Mouse (Mus musculus) adrenal gland, adult 10 weeks (tissue): ENCODE data around the gene Ap5z1. TPM values are rescaled to one million over a fixed set of nuclear protein-coding genes. Genes with fewer than 3 reads are reported as not detected.

Experiments used
- polyA plus RNA-seq: library from polyadenylated mRNA; stranded (reverse); fragments of 350-450 nt; fragmentation: Illumina TruSeq; extraction: RNeasy Lipid Tissue Mini Kit (QIAGEN cat#74804); gene quantifications from one replicate; pipeline ENCODE4 v1.2.3, GENCODE M21; 2014; ENCODE audit warnings: low read depth, low replicate concordance

The Ap5z1 gene
- 0.23 TPM for polyA plus RNA-seq

GRCm38 (mm10) chr5:142463461-142464454, at the start of gene Ap5z1:
Ap5z1 (plus strand) TSS chr5:142463944.

Other genes with a start within 250 kb of the Ap5z1 start
- gene Foxk1, start 62.4 kb upstream of the Ap5z1 start, polyA plus RNA-seq = 3.8 TPM
- 0.17 TPM for gene Papolb, start 66.1 kb downstream of the Ap5z1 start, polyA plus RNA-seq
- gene Radil, start 87.2 kb downstream of the Ap5z1 start, polyA plus RNA-seq = not detected
- gene Mmd2, start 144.9 kb downstream of the Ap5z1 start, polyA plus RNA-seq = 33.8 TPM
- 24.3 TPM for gene Wipi2, start 163.8 kb downstream of the Ap5z1 start, polyA plus RNA-seq
- gene Slc29a4, start 228.6 kb downstream of the Ap5z1 start, polyA plus RNA-seq = 2.7 TPM